Mouse (Mus musculus) left cerebral cortex, postnatal 4 days (tissue): ENCODE measurements around the gene Zcchc13. TPM values are rescaled to one million over a fixed set of nuclear protein-coding genes. Genes with fewer than 3 reads are reported as not detected.
"Not testable (repeated sequence)": the region's sequence is repeated elsewhere in the genome, so short reads cannot be mapped to it uniquely, and the experiment has no call there.

Experiments
- DNase-seq: peaks from one replicate; pipeline ENCODE4 v3.0.0-alpha.2; 2022
- intact Hi-C: fragments of 180-260 bp; cut with DNase I; formaldehyde crosslinking; loops from one replicate; pipeline ENCODE4 v1.15.1; 2025
- total RNA-seq, 2 experiments: library from RNA; stranded (reverse); gene quantifications; 2 replicates each; pipeline ENCODE4 v1.2.3; 2021

Zcchc13 gene
- total RNA-seq, 2 experiments from 2014 or later = not detected

DNA sequence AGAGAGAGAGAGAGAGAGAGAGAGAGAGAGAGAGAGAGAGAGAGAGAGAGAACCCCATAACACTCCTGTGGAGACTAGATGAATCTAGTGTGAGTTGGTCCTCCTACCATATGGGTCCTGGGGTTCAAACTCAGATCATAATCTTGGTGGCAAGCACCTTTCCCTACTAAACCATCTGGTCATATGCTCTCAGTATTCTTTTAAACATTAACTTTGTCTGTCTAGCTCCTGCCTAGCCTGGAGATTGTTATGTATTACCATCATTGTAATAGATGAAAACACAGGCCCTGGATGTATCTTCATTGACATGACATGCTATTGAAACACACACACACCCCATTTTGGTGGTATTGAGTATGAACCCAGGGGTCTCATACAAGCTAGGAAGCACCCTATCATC is 5.6 kb downstream of the Zcchc13 start:
- intact Hi-C loops = no loop called here
- no peak for DNase-seq

DNA sequence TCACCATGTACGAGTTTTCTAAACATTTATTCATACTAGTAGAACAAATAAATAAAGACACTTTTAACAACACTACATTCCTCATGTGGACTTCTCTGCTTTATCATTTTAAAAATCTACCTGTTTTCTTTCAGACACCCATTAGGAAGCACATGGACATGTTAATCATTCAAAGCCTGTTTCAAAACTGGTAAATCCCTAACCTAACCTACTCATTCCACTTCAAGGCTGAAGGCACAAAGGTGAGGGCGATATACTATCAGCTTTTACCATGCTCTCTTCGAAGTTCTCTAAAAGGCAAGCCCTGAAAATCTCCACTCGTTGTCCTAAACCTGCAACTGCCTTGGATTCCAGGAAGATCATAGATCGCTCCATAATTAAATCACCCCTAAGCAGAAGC is 8.2 kb downstream of the Zcchc13 start:
- no peak for DNase-seq
- intact Hi-C loops = no loop called here

DNA sequence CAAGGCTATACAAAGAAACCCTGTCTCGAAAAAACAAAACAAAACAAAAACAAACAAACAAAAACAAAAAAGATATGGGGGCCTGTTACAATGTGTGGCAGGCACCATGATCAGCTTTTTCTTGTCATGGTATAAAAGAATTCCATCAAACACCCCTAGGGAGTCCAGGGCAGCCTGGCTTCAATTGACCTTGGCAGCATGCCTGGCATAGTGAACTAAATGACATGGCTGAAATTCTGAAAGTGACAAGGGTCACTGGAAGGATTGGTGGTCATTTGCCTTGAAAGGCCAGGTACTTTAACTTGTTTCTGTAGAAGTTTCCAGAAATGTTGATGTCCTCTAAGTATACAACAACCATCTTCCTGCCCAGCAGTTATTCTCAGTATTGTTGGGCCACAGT is 13.9 kb downstream of the Zcchc13 start:
- intact Hi-C loops = no loop called here
- DNase-seq = no peak

DNA sequence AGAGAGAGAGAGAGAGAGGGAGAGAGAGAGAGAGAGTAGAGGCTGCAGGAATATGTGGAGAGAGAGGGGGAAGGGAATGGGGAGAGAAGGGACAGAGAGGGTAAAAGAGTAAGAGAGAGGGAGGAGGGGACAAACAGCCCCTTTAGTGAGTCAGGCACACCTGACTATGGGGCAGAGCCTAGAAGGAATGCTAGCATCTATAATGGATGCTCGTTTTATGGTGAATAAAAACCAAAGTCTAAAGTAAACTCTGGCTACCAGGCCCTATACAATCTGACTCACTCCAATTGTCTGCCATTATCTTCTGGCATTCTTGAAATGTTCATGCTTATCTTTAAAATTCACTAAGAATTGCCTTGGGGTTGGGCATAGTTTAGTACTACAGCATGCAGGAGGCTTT is 21.7 kb downstream of the Zcchc13 start:
- intact Hi-C loops = no loop called here

DNA sequence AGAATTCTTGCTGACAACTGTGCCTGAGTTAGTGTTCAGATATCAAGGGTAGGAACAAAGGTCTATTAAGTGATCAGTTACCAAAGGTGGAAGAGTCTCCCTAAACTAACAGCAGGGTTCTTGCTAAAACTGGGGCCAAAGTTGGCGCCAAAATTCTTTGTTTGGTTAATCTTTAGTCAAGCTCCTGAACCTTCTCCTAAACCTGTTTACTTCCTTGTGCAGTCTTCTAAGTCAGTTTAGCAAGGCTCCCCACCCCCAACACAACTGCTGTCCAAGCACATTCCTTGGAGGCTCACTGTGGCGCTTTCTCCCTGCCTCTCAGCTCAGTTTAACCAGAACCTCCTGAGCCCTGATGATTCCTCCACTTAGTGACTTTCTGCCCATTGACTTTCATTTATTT is 22.6 kb downstream of the Zcchc13 start:
- no peak for DNase-seq
- intact Hi-C loops = no loop called here

More for the DNA sequence above, 21.7 kb downstream of the Zcchc13 start:
- no peak for DNase-seq

DNA sequence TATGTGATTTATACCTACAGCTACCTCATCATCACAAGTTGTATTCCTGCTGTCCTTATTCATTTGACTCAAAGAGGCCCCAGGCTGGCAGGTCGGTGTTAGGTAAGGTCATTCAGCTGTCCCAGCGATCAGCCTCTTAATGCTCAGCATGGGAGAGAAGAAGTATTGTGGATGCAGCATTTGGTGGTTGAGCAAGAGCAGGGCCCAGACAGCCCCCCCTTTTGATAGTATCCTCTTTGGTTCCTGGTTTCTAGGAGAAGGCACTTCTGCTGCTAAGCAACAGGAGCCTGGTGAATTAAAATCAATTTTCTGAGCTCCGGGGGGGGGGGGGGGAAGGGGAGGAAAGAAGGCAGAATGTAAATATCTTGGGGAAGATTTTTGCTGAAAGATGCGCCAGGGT is 28.6 kb downstream of the Zcchc13 start:
- intact Hi-C loops = no loop called here
- DNase-seq = no peak

DNA sequence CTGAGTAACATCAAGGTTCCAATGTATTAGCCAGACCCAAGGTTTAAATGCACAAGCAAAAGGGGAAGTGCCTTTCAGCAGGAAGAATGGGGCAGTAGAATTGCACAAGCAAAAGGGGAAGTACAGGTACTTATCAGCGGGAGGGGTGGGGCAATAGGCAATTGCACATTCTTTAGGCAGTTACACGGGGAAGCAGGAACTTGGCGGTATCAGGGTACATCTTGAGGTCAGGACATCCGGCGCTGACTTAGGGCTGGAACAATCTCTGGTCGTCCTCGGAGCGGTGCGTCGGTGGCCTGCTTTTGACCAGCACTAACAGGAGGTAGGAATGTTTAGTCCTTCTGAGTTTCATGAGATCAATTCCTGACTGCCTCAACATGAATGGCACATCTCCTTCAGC is 34.1 kb downstream of the Zcchc13 start:
- intact Hi-C loops, DNase-seq: not testable (repeated sequence)

DNA sequence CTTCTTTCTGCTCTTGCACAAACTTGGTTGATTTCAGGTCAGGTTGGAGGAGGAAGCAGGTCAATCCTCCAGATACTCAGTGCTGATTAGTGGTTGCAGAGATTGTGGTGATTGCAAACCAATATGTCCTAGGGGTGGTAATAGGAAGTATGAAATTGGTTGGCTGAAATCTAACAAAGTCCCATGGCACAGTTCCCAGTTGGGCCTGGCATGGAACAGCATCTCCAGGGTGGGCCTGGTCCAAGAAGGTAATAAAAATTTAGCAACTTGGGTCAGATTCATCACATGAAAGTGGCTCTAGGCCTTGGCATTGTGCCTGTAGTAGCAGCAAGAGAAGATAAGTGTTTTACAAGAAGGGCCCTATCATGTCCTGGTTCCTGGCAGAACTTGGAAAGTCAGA is 39.9 kb downstream of the Zcchc13 start:
- DNase-seq = no peak
- intact Hi-C loops = loop anchor here (5.0 kb wide), 1 partner anchor 188 kb away; no protein-coding TSS in a partner anchor

DNA sequence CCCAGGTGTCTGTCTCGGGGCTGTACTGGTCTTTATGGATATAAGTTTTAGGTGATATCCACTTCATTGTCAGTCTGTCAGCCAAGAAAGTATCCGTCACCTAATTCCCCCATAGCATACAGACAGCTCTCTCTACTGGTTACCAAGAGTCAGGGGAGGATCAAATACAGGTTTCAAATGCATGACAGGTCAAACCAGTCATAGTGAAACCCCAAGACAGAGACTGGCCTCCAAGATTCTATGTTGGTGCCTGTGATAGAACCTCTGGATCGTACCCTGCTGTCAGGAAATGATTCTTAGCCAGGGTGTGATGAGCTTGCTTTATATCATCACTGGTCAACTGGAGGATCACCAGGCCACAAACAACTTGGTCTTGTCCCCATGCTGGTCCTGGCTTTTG is 43.4 kb downstream of the Zcchc13 start:
- intact Hi-C loops = loop anchor here (5.0 kb wide), 1 partner anchor 191 kb away; no protein-coding TSS in a partner anchor

DNA sequence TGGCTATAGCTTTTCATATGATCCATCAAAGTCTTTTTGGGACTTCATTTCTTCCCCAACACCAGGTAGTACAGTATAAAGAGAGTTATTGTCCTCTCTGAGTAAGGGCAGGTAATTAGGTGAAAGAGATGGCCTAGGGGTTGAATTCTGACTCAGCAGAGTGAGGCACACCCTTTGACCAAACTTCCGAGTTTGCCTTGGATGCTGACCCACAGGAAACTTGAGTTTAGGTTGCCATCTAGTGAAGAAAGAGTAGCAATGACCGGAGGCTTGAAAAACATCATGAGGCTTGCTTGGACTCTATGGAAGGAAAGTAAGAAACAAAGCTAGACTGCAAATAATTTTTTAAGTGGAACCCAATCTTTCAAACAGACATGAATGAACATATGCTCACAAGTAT is 44.3 kb downstream of the Zcchc13 start:
- intact Hi-C loops = loop anchor here (5.0 kb wide), 1 partner anchor 192 kb away; no protein-coding TSS in a partner anchor
- no peak for DNase-seq

More for the DNA sequence above, 43.4 kb downstream of the Zcchc13 start:
- DNase-seq = no peak

Other genes starting within 250 kb of the Zcchc13 start
- gene Tsx, start 216.1 kb upstream of the Zcchc13 start, total RNA-seq = under 1 TPM in 1 of 2 experiments, not detected in 1; 0.60 TPM
- gene Gm26992, start 208.6 kb upstream of the Zcchc13 start, total RNA-seq = not detected
- gene Slc16a2, start 191.4 kb downstream of the Zcchc13 start, total RNA-seq = 10 to 100 TPM; 63.9 to 70.3 TPM